Mouse (Mus musculus) ES-E14 (cell line): ENCODE data around the gene Sfxn5.

Source experiments
- CHD2 ChIP-seq: IDR thresholded peaks from 2 replicates; pipeline ENCODE4 v1.6.1; 2014; ENCODE audit warnings: mild to moderate bottlenecking, low read depth, low read length, inconsistent platforms
- ZC3H11A ChIP-seq: IDR thresholded peaks from 2 replicates; pipeline ENCODE4 v1.6.1; 2012; ENCODE audit warnings: low read depth, mild to moderate bottlenecking, inconsistent platforms, low read length, borderline replicate concordance
- ZNF384 ChIP-seq: IDR thresholded peaks from 2 replicates; pipeline ENCODE4 v1.6.1; 2012; ENCODE audit warnings: low read depth, low read length, inconsistent platforms

DNA sequence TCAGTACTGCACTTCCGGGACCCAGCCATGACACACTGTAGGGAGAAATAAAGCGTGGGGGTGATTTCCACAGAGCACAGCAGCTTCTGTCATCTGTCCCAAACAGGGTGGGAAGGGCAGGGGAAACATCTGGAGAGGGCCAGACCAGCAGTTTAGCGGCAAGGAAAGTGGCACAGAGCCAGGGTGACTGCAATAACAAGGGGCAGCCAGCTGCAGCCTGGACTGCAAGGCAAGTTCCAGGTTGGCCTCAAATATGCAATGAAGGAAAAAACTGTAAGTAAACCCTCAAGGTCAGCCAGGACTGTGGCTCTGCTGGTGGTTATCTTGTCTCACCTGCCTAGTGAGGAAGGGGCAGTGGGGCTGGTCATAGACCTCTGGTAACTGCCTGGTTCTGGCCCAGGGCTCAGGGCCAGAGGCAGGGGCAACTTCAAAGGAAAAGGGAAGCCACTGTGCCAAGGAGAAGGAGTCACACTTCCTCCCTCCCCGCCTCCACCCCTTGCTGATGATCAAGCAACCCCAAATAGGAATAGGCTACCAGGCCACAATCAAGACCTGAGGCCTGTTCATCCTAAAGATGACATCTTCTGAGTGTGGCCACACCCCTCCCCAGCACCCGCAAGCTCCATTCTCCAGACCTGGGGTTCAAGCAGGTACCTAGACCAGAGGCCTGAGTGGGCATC lies 36.1 kb upstream of the Sfxn5 start:
- TF ChIP-seq ZC3H11A (no peak), CHD2 (no peak), ZNF384 (no peak)
